Mouse (Mus musculus) MEL (cell line): ENCODE data around the gene Klf6. TPM values are rescaled to one million over a fixed set of nuclear protein-coding genes. Genes with fewer than 3 reads are reported as not detected.

Experiments used
- DNase-seq: peaks from one replicate; pipeline ENCODE4 v3.0.0; 2011; ENCODE audit warnings: low read depth, low spot score
- H3K27ac ChIP-seq: 2 replicates; pipeline ENCODE4 v1.5.1; 2012; ENCODE audit warnings: low read depth, mild to moderate bottlenecking, control low read depth, low read length, moderate library complexity; ENCODE audit not compliant: control insufficient read depth
- H3K27me3 ChIP-seq, 2 experiments: fragments of 150-350 bp in 1 of 2; sonication (generic) in 1 of 2; 2 replicates each; pipeline ENCODE4 v1.6.1; 2012; ENCODE audit warnings: low read length in 2 of 2, mild to moderate bottlenecking in 2 of 2, improper control_type of control experiment in 1 of 2, moderate library complexity in 1 of 2; ENCODE audit not compliant: insufficient read depth in 2 of 2, control insufficient read depth in 1 of 2
- H3K36me3 ChIP-seq, 2 experiments: 2 replicates each; pipeline ENCODE4 v1.6.1; 2012 to 2014; ENCODE audit warnings: low read length in 2 of 2, improper control_type of control experiment in 1 of 2, inconsistent platforms in 1 of 2, mild to moderate bottlenecking in 1 of 2; ENCODE audit not compliant: insufficient read depth in 2 of 2, control insufficient read depth in 1 of 2
- H3K4me1 ChIP-seq, 2 experiments: fragments of 150-350 bp in 1 of 2; sonication (generic) in 1 of 2; 2 replicates each; pipeline ENCODE4 v1.6.1; 2012; ENCODE audit warnings: low read length in 2 of 2, improper control_type of control experiment in 1 of 2, mild to moderate bottlenecking in 1 of 2; ENCODE audit not compliant: insufficient read depth in 2 of 2, control insufficient read depth in 1 of 2
- H3K4me3 ChIP-seq, 2 experiments: fragments of 150-350 bp in 1 of 2; sonication (generic) in 1 of 2; 2 replicates each; pipeline ENCODE4 v1.5.1; 2012; ENCODE audit warnings: low read depth in 2 of 2, low read length in 2 of 2, mild to moderate bottlenecking in 2 of 2, moderate library complexity in 2 of 2, control low read depth in 1 of 2, improper control_type of control experiment in 1 of 2; ENCODE audit not compliant: control insufficient read depth in 1 of 2, insufficient read depth in 1 of 2
- H3K79me2 ChIP-seq: 2 replicates; pipeline ENCODE4 v1.6.1; 2012; ENCODE audit warnings: mild to moderate bottlenecking, low read length, moderate library complexity; ENCODE audit not compliant: control insufficient read depth, poor library complexity, insufficient read depth
- H3K9ac ChIP-seq: 2 replicates; pipeline ENCODE4 v1.6.1; 2012; ENCODE audit warnings: low read depth, mild to moderate bottlenecking, control low read depth, low read length, moderate library complexity; ENCODE audit not compliant: control insufficient read depth, poor library complexity, severe bottlenecking
- H3K9me3 ChIP-seq: fragments of 150-350 bp; sonication (generic); replicated peaks from 2 replicates; pipeline ENCODE4 v1.6.1; 2012; ENCODE audit warnings: mild to moderate bottlenecking, low read length, improper control_type of control experiment, moderate library complexity; ENCODE audit not compliant: insufficient read depth
- CHD1 ChIP-seq: IDR thresholded peaks from 2 replicates; pipeline ENCODE4 v1.6.1; 2012; ENCODE audit warnings: low read depth, mild to moderate bottlenecking, inconsistent platforms, low read length, improper control_type of control experiment
- CTCF ChIP-seq, 3 experiments: IDR thresholded peaks in 2 of 3; conservative IDR thresholded peaks in 1 of 3; 2 replicates each; pipeline ENCODE4 v1.5.1; 2011 to 2012; ENCODE audit warnings: low read length in 3 of 3, low read depth in 2 of 3, mild to moderate bottlenecking in 2 of 3, improper control_type of control experiment in 1 of 3, inconsistent platforms in 1 of 3, mixed read lengths in 1 of 3, moderate library complexity in 1 of 3; ENCODE audit not compliant: control insufficient read depth in 1 of 3, insufficient read depth in 1 of 3, poor library complexity in 1 of 3, severe bottlenecking in 1 of 3
- EP300 ChIP-seq, 2 experiments: IDR thresholded peaks; 2 replicates each; pipeline ENCODE4 v1.6.1; 2011; ENCODE audit warnings: improper control_type of control experiment in 2 of 2, low read length in 2 of 2, low read depth in 1 of 2, mild to moderate bottlenecking in 1 of 2
- ETS1 ChIP-seq: IDR thresholded peaks from 2 replicates; pipeline ENCODE4 v1.6.1; 2012; ENCODE audit warnings: low read depth, mild to moderate bottlenecking, inconsistent platforms, low read length, improper control_type of control experiment, moderate library complexity
- GATA1 ChIP-seq: IDR thresholded peaks from 2 replicates; pipeline ENCODE4 v1.6.1; 2011; ENCODE audit warnings: low read depth, low read length, improper control_type of control experiment
- KAT2A ChIP-seq: conservative IDR thresholded peaks from 2 replicates; pipeline ENCODE4 v1.6.1; 2012; ENCODE audit warnings: low read depth, low read length, improper control_type of control experiment, inconsistent platforms
- MAFK ChIP-seq: IDR thresholded peaks from 2 replicates; pipeline ENCODE4 v1.6.1; 2011; ENCODE audit warnings: low read depth, mild to moderate bottlenecking, low read length, improper control_type of control experiment, borderline replicate concordance
- MAZ ChIP-seq: IDR thresholded peaks from 2 replicates; pipeline ENCODE4 v1.6.1; 2012; ENCODE audit warnings: low read depth, mild to moderate bottlenecking, inconsistent platforms, low read length, improper control_type of control experiment
- MEF2A ChIP-seq: IDR thresholded peaks from 2 replicates; pipeline ENCODE4 v1.6.1; 2014; ENCODE audit warnings: low read depth, mild to moderate bottlenecking, inconsistent platforms, low read length, improper control_type of control experiment; ENCODE audit not compliant: poor library complexity, insufficient replicate concordance, severe bottlenecking; ENCODE audit errors: extremely low read depth
- MXI1 ChIP-seq: IDR thresholded peaks from 2 replicates; pipeline ENCODE4 v1.6.1; 2011; ENCODE audit warnings: mild to moderate bottlenecking, low read depth, low read length, improper control_type of control experiment
- MYC ChIP-seq: IDR thresholded peaks from 2 replicates; pipeline ENCODE4 v1.6.1; 2011; ENCODE audit warnings: low read depth, mild to moderate bottlenecking, low read length, improper control_type of control experiment, moderate library complexity
- NRF1 ChIP-seq: IDR thresholded peaks from 2 replicates; pipeline ENCODE4 v1.6.1; 2014; ENCODE audit warnings: low read depth, mild to moderate bottlenecking, inconsistent platforms, low read length, improper control_type of control experiment, moderate library complexity; ENCODE audit not compliant: poor library complexity, insufficient read depth, severe bottlenecking
- POLR2AphosphoS2 ChIP-seq: IDR thresholded peaks from 2 replicates; pipeline ENCODE4 v1.6.1; 2011; ENCODE audit warnings: low read length, improper control_type of control experiment
- POLR2AphosphoS5 ChIP-seq: IDR thresholded peaks from 2 replicates; pipeline ENCODE4 v1.6.1; 2012; ENCODE audit warnings: low read depth, borderline replicate concordance, mild to moderate bottlenecking, inconsistent platforms, low read length, moderate library complexity, mixed read lengths
- RAD21 ChIP-seq: IDR thresholded peaks from 2 replicates; pipeline ENCODE4 v1.6.1; 2011; ENCODE audit warnings: mild to moderate bottlenecking, low read depth, low read length, improper control_type of control experiment
- RCOR1 ChIP-seq: IDR thresholded peaks from 2 replicates; pipeline ENCODE4 v1.6.1; 2012; ENCODE audit warnings: low read depth, mild to moderate bottlenecking, inconsistent platforms, low read length, improper control_type of control experiment
- SMC3 ChIP-seq: IDR thresholded peaks from 2 replicates; pipeline ENCODE4 v1.6.1; 2011; ENCODE audit warnings: low read depth, low read length, improper control_type of control experiment
- TBP ChIP-seq: IDR thresholded peaks from 2 replicates; pipeline ENCODE4 v1.8.0; 2011; ENCODE audit warnings: low read depth, low read length, improper control_type of control experiment
- USF1 ChIP-seq: IDR thresholded peaks from 2 replicates; pipeline ENCODE4 v1.6.1; 2014; ENCODE audit warnings: low read depth, mild to moderate bottlenecking, inconsistent platforms, low read length, improper control_type of control experiment, moderate library complexity
- USF2 ChIP-seq, 2 experiments: IDR thresholded peaks; 2 replicates each; pipeline ENCODE4 v1.6.1; 2011 to 2012; ENCODE audit warnings: improper control_type of control experiment in 2 of 2, low read length in 2 of 2, borderline replicate concordance in 1 of 2, inconsistent platforms in 1 of 2, low read depth in 1 of 2, mild to moderate bottlenecking in 1 of 2; ENCODE audit not compliant: insufficient read depth in 1 of 2
- ZKSCAN1 ChIP-seq: IDR thresholded peaks from 2 replicates; pipeline ENCODE4 v1.6.1; 2012; ENCODE audit warnings: low read depth, mild to moderate bottlenecking, inconsistent platforms, low read length, improper control_type of control experiment, moderate library complexity
- ZMIZ1 ChIP-seq: IDR thresholded peaks from 2 replicates; pipeline ENCODE4 v1.6.1; 2012; ENCODE audit warnings: low read depth, mild to moderate bottlenecking, inconsistent platforms, low read length, improper control_type of control experiment, moderate library complexity
- ZNF384 ChIP-seq: IDR thresholded peaks from 2 replicates; pipeline ENCODE4 v1.6.1; 2012; ENCODE audit warnings: low read depth, mild to moderate bottlenecking, inconsistent platforms, low read length, improper control_type of control experiment
- polyA plus RNA-seq, 2 experiments: library from polyadenylated mRNA; stranded (reverse) in 1 of 2; unstranded in 1 of 2; fragments of >175 nt in 1 of 2; fragments of >200 nt in 1 of 2; gene quantifications; 2 replicates each; pipeline versions ENCODE4 v1.2.1 to v1.2.4; 2012; ENCODE audit warnings: low replicate concordance in 2 of 2, low read depth in 1 of 2; ENCODE audit not compliant: insufficient read length in 2 of 2, insufficient read depth in 1 of 2, missing spikeins in 1 of 2
- total RNA-seq: library from RNA; depleted of rRNA; stranded (reverse); fragments of 300-350 nt; gene quantifications from 2 replicates; pipeline ENCODE4 v1.2.3, GENCODE M21; 2012

Gene Klf6
- total and polyA plus RNA-seq, 3 experiments, result 2.0 to 4.6 TPM; not detected in 1

- H3K27ac ChIP-seq, result no peak overlapping the region
- H3K79me2 ChIP-seq, result no peaks in the 10 kb centered on the region
- H3K36me3 ChIP-seq, result no peaks in the 10 kb centered on the region
- no peaks in the 10 kb centered on the region; a peak in 1 of 4 replicates for H3K27me3 ChIP-seq
- no peak for DNase-seq
- TF ChIP-seq ZKSCAN1 (no peak), POLR2AphosphoS2 (no peak), USF2 (IDR thresholded peaks at IDR 0.05; ENCODE audit: borderline replicate concordance in 1 of 2, insufficient read depth in 1 of 2, low read depth in 1 of 2, low read length in 2 of 2) (no peak), TBP (no peak), MXI1 (no peak), CHD1 (no peak), MEF2A (no peak)
- no peak overlapping the region for H3K4me3 ChIP-seq
- no peaks in the 10 kb centered on the region for H3K4me1 ChIP-seq
- H3K9me3 ChIP-seq, result no peaks in the 10 kb centered on the region
- H3K9ac ChIP-seq, result no peak overlapping the region
These were observed 42.1 kb upstream of the Klf6 start for GRCm38 (mm10) chr13:5819173-5819572.

- Histone ChIP-seq H3K4me3 (no peak overlapping the region), H3K27ac (no peak overlapping the region), H3K27me3 (peaks cover 0 to 3% of the 10 kb centered on the region in 2 experiments; a peak in 1 of 4 replicates), H3K9ac (no peak overlapping the region), H3K9me3 (no peaks in the 10 kb centered on the region), H3K79me2 (no peaks in the 10 kb centered on the region), H3K4me1 (no peaks in the 10 kb centered on the region), H3K36me3 (no peaks in the 10 kb centered on the region)
- no peak for DNase-seq
- TF ChIP-seq SMC3 (no peak), ZNF384 (no peak), CTCF (IDR thresholded peaks at IDR 0.05 in 2 of 3, conservative IDR thresholded peaks at IDR 0.05 in 1 of 3; ENCODE audit: control insufficient read depth in 1 of 3, insufficient read depth in 1 of 3, low read depth in 2 of 3, low read length in 3 of 3, poor library complexity in 1 of 3, severe bottlenecking in 1 of 3) (no peak), GATA1 (no peak), MAFK (no peak), CHD1 (no peak), ZMIZ1 (no peak), KAT2A (no peak), MEF2A (no peak), RCOR1 (no peak), NRF1 (no peak), TBP (no peak), RAD21 (no peak), USF2 (IDR thresholded peaks at IDR 0.05; ENCODE audit: borderline replicate concordance in 1 of 2, insufficient read depth in 1 of 2, low read depth in 1 of 2, low read length in 2 of 2) (no peak), MYC (no peak), ETS1 (no peak), MAZ (no peak), EP300 (IDR thresholded peaks at IDR 0.05; ENCODE audit: low read depth in 1 of 2, low read length in 2 of 2) (no peak), POLR2AphosphoS5 (no peak), USF1 (no peak)
These were observed 38.7 kb upstream of the Klf6 start for GRCm38 (mm10) chr13:5822586-5822985.
